Mouse (Mus musculus): ENCODE measurements around the gene Noto.

DNA sequence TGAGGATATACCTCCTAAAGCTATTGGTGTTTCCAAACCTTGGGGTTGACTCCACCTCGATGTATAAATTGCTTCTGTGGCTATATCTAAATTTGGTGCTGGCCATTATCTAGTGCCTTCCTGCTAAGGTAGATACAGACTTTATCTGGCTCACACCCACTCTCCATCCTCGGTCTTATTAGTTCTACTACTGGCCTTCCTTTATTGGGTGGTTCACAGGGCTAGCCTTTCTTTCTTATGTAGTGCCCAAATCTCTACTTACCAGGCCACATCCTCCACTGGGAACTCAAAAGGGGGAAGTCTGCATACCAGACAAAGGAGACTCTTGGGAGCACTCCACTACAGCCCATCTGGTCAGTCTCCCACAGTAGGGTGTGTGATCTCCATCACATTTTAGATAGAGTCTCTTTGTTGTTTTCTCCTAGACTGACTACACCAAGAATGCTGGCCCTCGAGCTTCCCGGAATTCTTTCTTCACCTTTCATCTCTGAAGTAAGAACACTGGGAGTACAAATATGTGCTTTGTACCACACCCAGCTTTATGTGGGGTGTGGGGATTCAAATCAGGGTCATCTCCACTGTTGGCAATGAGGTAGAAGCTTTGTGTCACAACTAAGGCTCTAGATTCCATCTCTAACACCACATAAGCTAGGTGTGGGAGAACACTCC, 46.5 kb upstream of the Noto start:
- TF ChIP-seq TCF12 (IDR thresholded peaks at IDR 0.05; ENCODE audit: insufficient read depth, poor library complexity, severe bottlenecking): no peak
- TF ChIP-seq POLR2A (IDR thresholded peaks at IDR 0.05; ENCODE audit: insufficient read length, low read depth): no peak
- TF ChIP-seq MAX (IDR thresholded peaks at IDR 0.05; ENCODE audit: low read depth): no peak
- no peak for TF ChIP-seq MYOG (IDR thresholded peaks at IDR 0.05; ENCODE audit: control insufficient read depth in 1 of 3, insufficient read depth in 1 of 3, insufficient read length in 2 of 3, low read depth in 2 of 3)
- TF ChIP-seq REST (IDR thresholded peaks at IDR 0.05; ENCODE audit: insufficient read depth, insufficient read length): no peak
- TF ChIP-seq POLR2AphosphoS2 (IDR thresholded peaks at IDR 0.05; ENCODE audit: insufficient read length, low read depth): no peak
- TF ChIP-seq USF1 (IDR thresholded peaks at IDR 0.05; ENCODE audit: low read depth): no peak
- TF ChIP-seq TCF3 (IDR thresholded peaks at IDR 0.05; ENCODE audit: insufficient read length, low read depth): no peak
- no peak for TF ChIP-seq MYOD1 (IDR thresholded peaks at IDR 0.05; ENCODE audit: control insufficient read depth in 1 of 3, insufficient read length in 2 of 3, low read depth in 2 of 3)
- no peak for TF ChIP-seq SRF (IDR thresholded peaks at IDR 0.05; ENCODE audit: control insufficient read depth, insufficient read length, low read depth)
- TF ChIP-seq E2F4 (IDR thresholded peaks at IDR 0.05; ENCODE audit: insufficient read depth): no peak

Measured in myocyte (in vitro differentiated cells).